Mouse (Mus musculus) retina, adult 2 months (tissue): ENCODE measurements around the gene Gm45521.

Experiments
- DNase-seq: peaks from one replicate; pipeline ENCODE4 v3.0.0-alpha.2; 2012; ENCODE audit warnings: low read depth, low spot score

Gene Gm45521

GRCm38 (mm10) chr14:7957049-7957448 lies at the start of gene Gm45521:
Gene Gm45521 (plus strand): TSS chr14:7957288.
- no peak for DNase-seq

- no peak for DNase-seq
These were observed 47.6 kb upstream of the Gm45521 start for GRCm38 (mm10) chr14:7909472-7909871.

- no peak for DNase-seq
These were observed 43.2 kb upstream of the Gm45521 start for GRCm38 (mm10) chr14:7913842-7914241.

GRCm38 (mm10) chr14:7914461-7914860 lies 42.6 kb upstream of the Gm45521 start:
- no peak for DNase-seq

GRCm38 (mm10) chr14:7918150-7918991 lies 38.7 kb upstream of the Gm45521 start:
- DNase-seq = no peak

- no peak for DNase-seq
These were observed 37.8 kb upstream of the Gm45521 start for GRCm38 (mm10) chr14:7919309-7919708.

GRCm38 (mm10) chr14:7919921-7920320 lies 37.2 kb upstream of the Gm45521 start:
- DNase-seq = no peak

- no peak for DNase-seq
These were observed 35.6 kb upstream of the Gm45521 start for GRCm38 (mm10) chr14:7921459-7921858.

GRCm38 (mm10) chr14:7923635-7924034 lies 33.5 kb upstream of the Gm45521 start:
- DNase-seq = no peak

- DNase-seq = no peak
These were observed 28.7 kb upstream of the Gm45521 start for GRCm38 (mm10) chr14:7928362-7928761.

- DNase-seq = no peak
These were observed 28.1 kb upstream of the Gm45521 start for GRCm38 (mm10) chr14:7929029-7929428.

- DNase-seq = no peak
These were observed 24.9 kb upstream of the Gm45521 start for GRCm38 (mm10) chr14:7932151-7932550.

- no peak for DNase-seq
These were observed 22.9 kb upstream of the Gm45521 start for GRCm38 (mm10) chr14:7934166-7934565.

- DNase-seq = no peak
These were observed 19.9 kb upstream of the Gm45521 start for GRCm38 (mm10) chr14:7937052-7937630.

GRCm38 (mm10) chr14:7938809-7939784 lies 18.0 kb upstream of the Gm45521 start:
- DNase-seq = no peak

- no peak for DNase-seq
These were observed 15.7 kb upstream of the Gm45521 start for GRCm38 (mm10) chr14:7941413-7941812.

GRCm38 (mm10) chr14:7943101-7943800 lies 13.8 kb upstream of the Gm45521 start:
- no peak for DNase-seq

- no peak for DNase-seq
These were observed 13.3 kb upstream of the Gm45521 start for GRCm38 (mm10) chr14:7943801-7944135.

- DNase-seq = no peak
These were observed 12.6 kb upstream of the Gm45521 start for GRCm38 (mm10) chr14:7944349-7945039.

- DNase-seq = no peak
These were observed 11.8 kb upstream of the Gm45521 start for GRCm38 (mm10) chr14:7945261-7945660.

- no peak for DNase-seq
These were observed 5.9 kb upstream of the Gm45521 start for GRCm38 (mm10) chr14:7951234-7951633.
